Mouse (Mus musculus): Measurements from ENCODE around the gene Myo15b.

The Myo15b gene

GRCm38 (mm10) chr11:115823774-115824740 lies 34.1 kb upstream of the Myo15b start, which contains the start of gene Llgl2:
TSS of gene Llgl2 (plus strand) at chr11:115824049.
- no peak for TF ChIP-seq GATA4 (IDR thresholded peaks at IDR 0.05; ENCODE audit: insufficient replicate concordance, low read length)

GRCm38 (mm10) chr11:115824813-115825212 lies 33.4 kb upstream of the Myo15b start:
- no peak for TF ChIP-seq GATA4 (IDR thresholded peaks at IDR 0.05; ENCODE audit: insufficient replicate concordance, low read length)

- TF ChIP-seq GATA4 (IDR thresholded peaks at IDR 0.05; ENCODE audit: insufficient replicate concordance, low read length) = no peak
Measured at GRCm38 (mm10) chr11:115826487-115826886, 31.7 kb upstream of the Myo15b start.

GRCm38 (mm10) chr11:115827624-115828023 lies 30.6 kb upstream of the Myo15b start:
- no peak for TF ChIP-seq GATA4 (IDR thresholded peaks at IDR 0.05; ENCODE audit: insufficient replicate concordance, low read length)

GRCm38 (mm10) chr11:115829036-115829435 lies 29.2 kb upstream of the Myo15b start:
- TF ChIP-seq GATA4 (IDR thresholded peaks at IDR 0.05; ENCODE audit: insufficient replicate concordance, low read length) = no peak

GRCm38 (mm10) chr11:115830550-115831325 lies 27.5 kb upstream of the Myo15b start:
- TF ChIP-seq GATA4 (IDR thresholded peaks at IDR 0.05; ENCODE audit: insufficient replicate concordance, low read length) = no peak

- TF ChIP-seq GATA4 (IDR thresholded peaks at IDR 0.05; ENCODE audit: insufficient replicate concordance, low read length) = no peak
Measured at GRCm38 (mm10) chr11:115831518-115831917, 26.7 kb upstream of the Myo15b start.

- no peak for TF ChIP-seq GATA4 (IDR thresholded peaks at IDR 0.05; ENCODE audit: insufficient replicate concordance, low read length)
Measured at GRCm38 (mm10) chr11:115832064-115832463, 26.1 kb upstream of the Myo15b start.

- TF ChIP-seq GATA4 (IDR thresholded peaks at IDR 0.05; ENCODE audit: insufficient replicate concordance, low read length) = no peak; the same call in 1 of the 2 replicates
Measured at GRCm38 (mm10) chr11:115832523-115832922, 25.7 kb upstream of the Myo15b start.

GRCm38 (mm10) chr11:115833021-115833513 lies 25.1 kb upstream of the Myo15b start:
- TF ChIP-seq GATA4 (IDR thresholded peaks at IDR 0.05; ENCODE audit: insufficient replicate concordance, low read length) = no peak

GRCm38 (mm10) chr11:115834033-115834432 lies 24.2 kb upstream of the Myo15b start:
- no peak for TF ChIP-seq GATA4 (IDR thresholded peaks at IDR 0.05; ENCODE audit: insufficient replicate concordance, low read length)

GRCm38 (mm10) chr11:115836656-115837395 lies 21.4 kb upstream of the Myo15b start:
- no peak for TF ChIP-seq GATA4 (IDR thresholded peaks at IDR 0.05; ENCODE audit: insufficient replicate concordance, low read length)

GRCm38 (mm10) chr11:115837606-115838345 lies 20.4 kb upstream of the Myo15b start:
- TF ChIP-seq GATA4 (IDR thresholded peaks at IDR 0.05; ENCODE audit: insufficient replicate concordance, low read length) = no peak

GRCm38 (mm10) chr11:115838895-115839311 lies 19.3 kb upstream of the Myo15b start:
- no peak for TF ChIP-seq GATA4 (IDR thresholded peaks at IDR 0.05; ENCODE audit: insufficient replicate concordance, low read length)

Data from liver, adult (tissue).